14 mouse cellular contexts compared by ENCODE assay signal in genomic region chr2:97124246-97124645, GRCm38 (mm10).
"Had no signal": no experiment of that assay in that cellular context is flagged by ENCODE, and none has a peak within 500 bp of the region (broad histone marks: within the 10 kb centered on the region; RNA-seq: fewer than 3 reads in every experiment).

No protein-coding gene starts in this region.

- H3K36me3 ChIP-seq: limb, embryonic 12.5 days; liver, embryonic 13.5 days; lung, embryonic 15.5 days; midbrain, embryonic 13.5 days; neural tube, embryonic 15.5 days had no signal

- DNase-seq: kidney, postnatal 25 days; liver; liver, embryonic 13.5 days; liver, postnatal 0 days; lung, postnatal 14 days; right cerebral cortex, adult 18-20 months; right cerebral cortex, postnatal 25 days; thymus, postnatal 36 days had no signal

- ATAC-seq: liver, postnatal 0 days; midbrain, embryonic 13.5 days had no signal

- H3K4me3 ChIP-seq: limb, embryonic 12.5 days; liver, embryonic 13.5 days; lung, embryonic 15.5 days; midbrain, embryonic 13.5 days; myocyte; neural tube, embryonic 15.5 days had no signal

- H3K9ac ChIP-seq: limb, embryonic 12.5 days; liver, embryonic 13.5 days; liver, postnatal 0 days; lung, embryonic 15.5 days; midbrain, embryonic 13.5 days; neural tube, embryonic 15.5 days had no signal

- H3K27ac ChIP-seq: limb, embryonic 12.5 days; liver, embryonic 13.5 days; lung, embryonic 15.5 days; macrophage; midbrain, embryonic 13.5 days; neural tube, embryonic 15.5 days had no signal

- H3K4me1 ChIP-seq: limb, embryonic 12.5 days; liver, embryonic 13.5 days; lung, embryonic 15.5 days; midbrain, embryonic 13.5 days; neural tube, embryonic 15.5 days had no signal

- H3K9me3 ChIP-seq: limb, embryonic 12.5 days; liver, embryonic 13.5 days; lung, embryonic 15.5 days; midbrain, embryonic 13.5 days; neural tube, embryonic 15.5 days had no signal

- H3K4me2 ChIP-seq: limb, embryonic 12.5 days; liver, embryonic 13.5 days; lung, embryonic 15.5 days; midbrain, embryonic 13.5 days; neural tube, embryonic 15.5 days had no signal

- H3K27me3 ChIP-seq: limb, embryonic 12.5 days; liver, embryonic 13.5 days; lung, embryonic 15.5 days; midbrain, embryonic 13.5 days; neural tube, embryonic 15.5 days had no signal
